Mouse (Mus musculus): ENCODE measurements at regions not wholly inside any gene's neighbourhood (a gene's known extent, or its start where the extent isn't known, plus 50 kb on each side); places are given as distances from the start of the nearest gene placed in this dataset.

- DNase-seq (ENCODE audit: low read depth, low spot score): no peak
These were observed 53.8 kb upstream of the Phc1 start for GRCm38 (mm10) chr6:122394160-122394559.

- DNase-seq (ENCODE audit: low read depth, low spot score): peak; percentile 83
These were observed 53.0 kb upstream of the Phc1 start for GRCm38 (mm10) chr6:122393231-122393881.

DNA sequence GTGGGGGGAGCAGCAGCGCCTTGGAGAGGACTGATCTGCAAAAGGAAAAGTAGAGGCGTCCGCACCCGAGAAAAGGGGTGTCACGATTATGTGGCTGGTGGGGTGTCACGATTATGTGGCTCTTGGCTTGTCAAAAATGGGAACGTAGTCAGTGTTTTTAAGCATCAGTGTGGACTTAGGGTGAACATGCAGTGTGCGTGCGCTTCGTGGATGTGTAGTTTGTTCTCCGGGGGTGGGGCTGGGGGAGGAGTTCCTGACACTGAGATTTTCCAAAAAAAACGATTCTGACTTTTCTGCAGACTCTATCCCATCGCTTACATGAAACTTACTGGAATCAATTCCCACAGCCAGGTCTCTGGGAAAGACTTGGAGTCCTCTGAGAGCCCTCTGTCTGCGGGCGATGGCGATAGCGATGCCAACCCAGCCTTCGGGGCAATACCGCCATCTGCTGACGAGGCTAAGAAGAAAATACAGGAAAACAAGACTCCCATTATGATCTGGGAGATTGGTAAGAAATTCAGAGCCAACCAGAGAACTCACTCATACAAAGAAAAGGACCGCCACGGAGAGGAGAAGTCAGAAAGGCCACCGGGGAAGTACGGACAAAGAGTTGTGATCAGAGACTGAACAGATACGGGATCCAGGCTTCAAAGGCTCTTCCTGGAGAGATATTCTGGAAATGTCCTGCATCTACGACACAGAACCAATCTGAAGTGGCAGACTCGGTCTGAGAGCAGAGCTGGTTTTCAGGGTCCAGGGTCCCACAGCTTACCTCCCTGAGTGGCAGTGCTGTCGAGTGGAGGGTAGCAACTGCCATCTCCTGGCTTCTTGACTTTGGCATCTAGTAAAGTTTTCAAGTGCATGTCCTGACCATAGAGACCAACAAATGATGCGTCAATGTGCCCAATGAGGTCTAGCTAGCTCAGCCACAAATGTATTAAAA, 51.6 kb upstream of the Phc1 start:
- peak; percentile 89 for DNase-seq (ENCODE audit: low read depth, low spot score)

- DNase-seq (ENCODE audit: low read depth, low spot score): peak; percentile 50
These were observed 50.8 kb upstream of the Phc1 start for GRCm38 (mm10) chr6:122391126-122391525.

- peak; percentile 60 for DNase-seq (ENCODE audit: low read depth, low spot score)
These were observed 50.4 kb upstream of the Phc1 start for GRCm38 (mm10) chr6:122390720-122391119.
